8 mouse cellular contexts compared by ENCODE assay signal in genomic region chr12:86888130-86889069, GRCm38 (mm10). TPM values are rescaled to one million over a fixed set of nuclear protein-coding genes. Genes with fewer than 3 reads are reported as not detected.
DNase-seq lines count a peak whose midpoint lies in the region; ATAC-seq and TF ChIP-seq lines count a peak whose summit lies in the region.

No protein-coding gene starts in this region.

- 1% methylated on average over 47 of the region's 47 CpGs for WGBS in forebrain, embryonic 16.5 days
- under 1% methylated on average over 47 of the region's 47 CpGs for WGBS in hindbrain, embryonic 10.5 days
- 2% methylated on average over 30 of the region's 47 CpGs for WGBS in macrophage (ENCODE audit: missing documents)

- peak overlapping the region; percentile 45 to 53 for H3K4me3 ChIP-seq in ES-E14 (ENCODE audit: insufficient read depth in 1 of 2, low read depth in 1 of 2, low read length in 2 of 2, poor library complexity in 1 of 2, severe bottlenecking in 1 of 2)
- peak overlapping the region; percentile 40 for H3K4me3 ChIP-seq in forebrain, embryonic 16.5 days (replicated peaks; ENCODE audit: low read length)
- peak overlapping the region; percentile 47 for H3K4me3 ChIP-seq in hindbrain, embryonic 10.5 days
- peak overlapping the region; percentile 35 for H3K4me3 ChIP-seq in macrophage (ENCODE audit: inconsistent target)

- H3K36me3 ChIP-seq in ES-E14 (ENCODE audit: control insufficient read depth, insufficient read depth, low read length, poor library complexity, severe bottlenecking) (peaks cover 3% of the 10 kb centered on the region; the same call in 1 of the 2 replicates), macrophage (ENCODE audit: inconsistent target) (no peaks in the 10 kb centered on the region)
- no peaks in the 10 kb centered on the region for H3K36me3 ChIP-seq in forebrain, embryonic 16.5 days (ENCODE audit: control insufficient read depth, insufficient read depth)
- H3K36me3 ChIP-seq in hindbrain, embryonic 10.5 days = no peaks in the 10 kb centered on the region

- no peak for DNase-seq in ES-E14 (ENCODE audit: low read depth, low spot score)
- DNase-seq in c-Kit-positive CD71-negative TER-119-negative erythroid progenitor cells, embryonic 14.5 days (ENCODE audit: low read depth) = peak; percentile 50
- peak; percentile 78 for DNase-seq in hindbrain, embryonic 10.5 days (ENCODE audit: low spot score)
- DNase-seq in layer of hippocampus, postnatal 14 days (ENCODE audit: low spot score in 2 of 2) = peak; percentile 70 to 78
- DNase-seq in right cerebral cortex, adult 2 months (ENCODE audit: low spot score in 2 of 2) = peak; percentile 71 to 72
- DNase-seq in urinary bladder, adult 2 months (ENCODE audit: low spot score) = peak; percentile 74

- in situ Hi-C loops in ES-E14 (cut with MboI; ENCODE audit: low sequenced_read_pairs in 2 of 2, unreplicated experiment in 2 of 2) = no loop called here

- no peaks in the 10 kb centered on the region for H3K27me3 ChIP-seq in forebrain, embryonic 16.5 days (replicated peaks; ENCODE audit: control insufficient read depth, insufficient read depth, low read length)
- peaks cover 29% of the 10 kb centered on the region for H3K27me3 ChIP-seq in hindbrain, embryonic 10.5 days (ENCODE audit: insufficient read depth, poor library complexity, severe bottlenecking)

- peaks cover 12% of the 10 kb centered on the region; the same call in 1 of the 2 replicates for H3K79me2 ChIP-seq in macrophage (ENCODE audit: inconsistent target)

- peak; percentile 19 for ATAC-seq in forebrain, embryonic 16.5 days

- peak overlapping the region; percentile 92 for H3K27ac ChIP-seq in ES-E14 (ENCODE audit: insufficient read depth, low read depth, low read length, poor library complexity, severe bottlenecking)
- H3K27ac ChIP-seq in forebrain, embryonic 16.5 days (ENCODE audit: low read length) = peak overlapping the region; percentile 82
- H3K27ac ChIP-seq in hindbrain, embryonic 10.5 days = peak overlapping the region; percentile 92
- peak overlapping the region; percentile 98 for H3K27ac ChIP-seq in macrophage

- peak overlapping the region; percentile 56 for H3K4me2 ChIP-seq in forebrain, embryonic 16.5 days (ENCODE audit: low read length)

- H3K4me1 ChIP-seq in ES-E14 (ENCODE audit: control insufficient read depth in 2 of 2, insufficient read depth in 2 of 2, low read length in 2 of 2, poor library complexity in 1 of 2) = peaks cover 19 to 21% of the 10 kb centered on the region in 2 experiments
- H3K4me1 ChIP-seq in forebrain, embryonic 16.5 days (replicated peaks; ENCODE audit: control insufficient read depth, insufficient read depth, low read length) = peaks cover 77% of the 10 kb centered on the region
- peaks cover 100% of the 10 kb centered on the region for H3K4me1 ChIP-seq in hindbrain, embryonic 10.5 days (replicated peaks)

- H3K9ac ChIP-seq in ES-E14 (ENCODE audit: insufficient read depth, low read depth, low read length, poor library complexity, severe bottlenecking) = peak overlapping the region; percentile 66
- H3K9ac ChIP-seq in forebrain, embryonic 16.5 days (replicated peaks; ENCODE audit: low read depth, low read length) = peak overlapping the region; percentile 68

- H3K9me3 ChIP-seq in ES-E14 (ENCODE audit: control insufficient read depth, insufficient read depth, low read depth, low read length) = no peaks in the 10 kb centered on the region
- no peaks in the 10 kb centered on the region for H3K9me3 ChIP-seq in forebrain, embryonic 16.5 days (ENCODE audit: control insufficient read depth, low read length)
- H3K9me3 ChIP-seq in hindbrain, embryonic 10.5 days = no peaks in the 10 kb centered on the region

TF ChIP-seq in ES-E14, 5 proteins besides CTCF, POLR2A, EP300 and RAD21:
- TF ChIP-seq ZNF384 (IDR thresholded peaks at IDR 0.05; ENCODE audit: low read depth, low read length) (peak; percentile 93), HCFC1 (IDR thresholded peaks at IDR 0.05; ENCODE audit: borderline replicate concordance, insufficient read depth, low read length) (no peak), MAFK (IDR thresholded peaks at IDR 0.05; ENCODE audit: insufficient read depth, low read depth, low read length) (no peak), CHD2 (IDR thresholded peaks at IDR 0.05; ENCODE audit: low read depth, low read length) (peak; percentile 19; the same call in 1 of the 2 replicates), ZC3H11A (IDR thresholded peaks at IDR 0.05; ENCODE audit: borderline replicate concordance, low read depth, low read length) (no peak)

RNA-seq across cellular contexts. Expression of gene Irf2bpl, which starts 3.8 kb away (rescaled TPM):
- total RNA-seq in ES-E14 (2012; rRNA removed) = 39.5 and 43.2 TPM in 2 replicates
- 67.0 and 74.0 TPM in 2 replicates for polyA plus RNA-seq in forebrain, embryonic 16.5 days (2015; fragmentation: Nextera tagmentation; extraction: Ambion mirVana)
- polyA plus RNA-seq in hindbrain, embryonic 10.5 days (2016; fragmentation: Nextera tagmentation; extraction: Ambion mirVana) = 20.3 and 34.2 TPM in 2 replicates
- total RNA-seq in layer of hippocampus, postnatal 14 days (2021) = 10 to 100 TPM; 64.9 to 65.1 TPM
- total RNA-seq in macrophage (2018; cell fraction: chromatin; rRNA removed) = 10 to 100 TPM in 5 of 26 experiments, 1 to 10 TPM in 20, under 1 TPM in 1; 0.94 to 14.8 (median 5.9) TPM
- total RNA-seq in macrophage (2018; cell fraction: cytosol; rRNA removed) = 10 to 100 TPM in 24 of 26 experiments, 1 to 10 TPM in 2; 7.3 to 28.3 (median 21.4) TPM
- total RNA-seq in macrophage (2018; cell fraction: nucleus; rRNA removed) = 10 to 100 TPM in 24 of 26 experiments, 1 to 10 TPM in 2; 7.2 to 45.6 (median 16.6) TPM
- polyA plus RNA-seq in macrophage (2018) = 9.1 to 32.1 TPM (median 10.4 TPM) in 3 replicates
- 29.6 and 38.2 TPM in 2 replicates for polyA plus RNA-seq in urinary bladder, adult 2 months (2012; rRNA removed)

RNA-seq across cellular contexts. Expression of gene Cipc, which starts 58.4 kb away (rescaled TPM):
- 26.5 and 27.6 TPM in 2 replicates for total RNA-seq in ES-E14 (2012; rRNA removed)
- polyA plus RNA-seq in forebrain, embryonic 16.5 days (2015; fragmentation: Nextera tagmentation; extraction: Ambion mirVana) = 61.5 and 62.7 TPM in 2 replicates
- polyA plus RNA-seq in hindbrain, embryonic 10.5 days (2016; fragmentation: Nextera tagmentation; extraction: Ambion mirVana) = 33.9 and 35.2 TPM in 2 replicates
- 10 to 100 TPM; 60.4 to 63.6 TPM for total RNA-seq in layer of hippocampus, postnatal 14 days (2021)
- 100 to 1,000 TPM in 24 of 26 experiments, 10 to 100 TPM in 2; 47.8 to 664 (median 256) TPM for total RNA-seq in macrophage (2018; cell fraction: chromatin; rRNA removed)
- total RNA-seq in macrophage (2018; cell fraction: cytosol; rRNA removed) = 100 to 1,000 TPM in 9 of 26 experiments, 10 to 100 TPM in 17; 31.9 to 138 (median 77.0) TPM
- total RNA-seq in macrophage (2018; cell fraction: nucleus; rRNA removed) = 100 to 1,000 TPM in 20 of 26 experiments, 10 to 100 TPM in 6; 48.7 to 440 (median 191) TPM
- 42.6 to 89.8 TPM (median 86.9 TPM) in 3 replicates for polyA plus RNA-seq in macrophage (2018)
- polyA plus RNA-seq in urinary bladder, adult 2 months (2012; rRNA removed) = 46.4 and 52.3 TPM in 2 replicates
